Mouse (Mus musculus) hindbrain, embryonic 10.5 days (tissue): ENCODE measurements at regions not wholly inside any gene's neighbourhood (a gene's known extent, or its start where the extent isn't known, plus 50 kb on each side); places are given as distances from the start of the nearest gene placed in this dataset.

Source experiments
- DNase-seq: peaks from one replicate; pipeline ENCODE4 v3.0.0-alpha.2; 2017; ENCODE audit warnings: low spot score
- H3K27ac ChIP-seq: fragments of 300-500 bp; sonication (generic); 2 replicates; pipeline ENCODE4 v1.5.1; 2016; ENCODE audit warnings: mild to moderate bottlenecking, moderate library complexity
- H3K27me3 ChIP-seq: fragments of 300-500 bp; sonication (generic); 2 replicates; pipeline ENCODE4 v1.6.1; 2016; ENCODE audit warnings: mild to moderate bottlenecking; ENCODE audit not compliant: poor library complexity, insufficient read depth, severe bottlenecking
- H3K36me3 ChIP-seq: fragments of 300-500 bp; sonication (generic); 2 replicates; pipeline ENCODE4 v1.6.1; 2016; ENCODE audit warnings: mild to moderate bottlenecking, moderate library complexity
- H3K4me1 ChIP-seq: fragments of 300-500 bp; sonication (generic); replicated peaks from 2 replicates; pipeline ENCODE4 v1.6.1; 2016; ENCODE audit warnings: mild to moderate bottlenecking
- H3K4me3 ChIP-seq: fragments of 300-500 bp; sonication (generic); 2 replicates; pipeline ENCODE4 v1.5.1; 2016; ENCODE audit warnings: mild to moderate bottlenecking, moderate library complexity
- H3K9me3 ChIP-seq: fragments of 300-500 bp; sonication (generic); 2 replicates; pipeline ENCODE4 v1.6.1; 2016; ENCODE audit warnings: mild to moderate bottlenecking, moderate library complexity
- WGBS: fragments of 180-500 bp; shearing (Covaris S2); methylation state at CpG from one replicate; pipeline ENCODE4 v1.1.7; 2016; 5-methylcytosine and 5-hydroxymethylcytosine counted together

DNA sequence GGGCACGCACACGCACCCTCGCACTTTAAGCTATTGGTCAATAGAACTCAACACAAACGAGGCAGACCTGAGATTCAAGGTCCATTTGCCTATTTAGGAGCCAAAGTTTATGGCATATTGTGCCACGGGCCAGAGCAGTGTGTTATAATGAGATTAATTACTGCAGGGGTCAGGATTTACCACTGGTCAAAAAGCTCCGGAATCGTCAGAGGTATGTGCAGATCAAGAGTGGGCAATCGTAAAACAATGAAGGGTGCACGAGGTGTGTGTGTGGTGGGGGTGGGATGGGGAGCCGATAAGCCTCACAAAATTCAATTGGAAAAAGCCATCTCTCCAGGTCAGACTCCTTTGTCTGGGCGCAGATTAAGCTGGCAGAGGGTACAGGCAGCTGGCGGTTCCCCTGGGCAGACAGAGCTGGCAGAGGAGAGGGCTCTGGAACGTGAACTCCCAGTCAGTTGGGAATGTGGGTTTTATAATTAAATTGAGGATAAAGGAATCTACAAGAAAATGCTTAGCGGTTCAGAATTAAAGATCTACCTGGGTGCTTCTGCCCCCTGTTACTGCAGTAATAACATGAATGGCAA lies 97.4 kb upstream of the Itga6 start:
- Histone ChIP-seq H3K4me3 (no peak overlapping the region), H3K27me3 (no peaks in the 10 kb centered on the region), H3K9me3 (no peaks in the 10 kb centered on the region), H3K27ac (no peak overlapping the region), H3K4me1 (peaks cover 30% of the 10 kb centered on the region), H3K36me3 (no peaks in the 10 kb centered on the region)
- DNase-seq, result no peak
- WGBS, result 88% methylated on average over 14 of the region's 14 CpGs

DNA sequence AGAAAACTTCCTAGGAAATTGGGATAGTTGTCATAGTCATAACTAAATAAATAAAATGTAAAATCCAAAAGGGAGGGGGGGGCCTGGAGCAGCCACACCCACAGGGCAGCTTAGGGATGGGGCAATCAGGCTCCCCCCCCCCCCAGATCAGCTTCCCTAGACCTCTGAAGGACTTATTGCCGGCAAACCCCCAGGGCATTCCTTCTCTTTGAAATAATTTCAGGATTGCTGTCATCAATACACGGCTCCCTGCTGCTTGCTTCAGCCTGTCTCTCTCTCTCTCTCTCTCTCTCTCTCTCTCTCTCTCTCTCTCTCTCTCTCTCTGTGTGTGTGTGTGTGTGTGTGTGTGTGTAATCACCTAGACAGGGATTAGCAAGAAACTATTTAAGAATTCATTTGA lies 93.8 kb upstream of the Itga6 start:
- no peak for DNase-seq
- H3K4me3 ChIP-seq, result no peak overlapping the region
- H3K4me1 ChIP-seq, result peaks cover 46% of the 10 kb centered on the region
- H3K9me3 ChIP-seq, result no peaks in the 10 kb centered on the region
- no peaks in the 10 kb centered on the region for H3K36me3 ChIP-seq
- 20% methylated on average over 2 of the region's 2 CpGs for WGBS
- no peaks in the 10 kb centered on the region for H3K27me3 ChIP-seq
- H3K27ac ChIP-seq, result peak overlapping the region; percentile 70

DNA sequence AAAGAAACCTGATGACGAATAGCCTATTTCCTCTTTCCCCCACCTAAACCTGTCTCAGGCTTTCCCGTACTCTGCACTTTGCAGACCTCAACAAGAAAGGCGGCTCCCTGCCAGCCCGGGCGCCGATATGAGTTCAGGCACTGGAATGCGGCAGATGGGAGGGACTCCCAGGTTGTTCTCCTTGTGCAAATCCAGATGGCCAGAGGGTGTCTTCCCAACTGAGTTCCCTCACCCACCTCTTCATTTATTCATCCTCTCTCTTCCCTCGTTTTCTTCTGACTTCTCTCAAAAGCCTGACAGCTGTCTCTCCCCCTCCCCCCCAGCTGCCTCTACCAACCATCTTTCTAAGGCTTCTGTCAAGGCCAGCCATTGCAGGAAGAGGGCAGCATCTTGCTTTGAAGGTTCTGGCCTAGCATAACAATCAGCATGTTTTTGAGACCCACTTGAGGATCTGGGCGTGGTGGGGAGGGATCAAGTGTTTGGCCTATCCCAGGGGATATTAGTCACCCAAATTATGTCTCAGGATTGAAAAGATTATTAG lies 93.1 kb upstream of the Itga6 start:
- Histone ChIP-seq H3K36me3 (no peaks in the 10 kb centered on the region), H3K27ac (peak overlapping the region; percentile 70), H3K9me3 (no peaks in the 10 kb centered on the region), H3K4me3 (peak overlapping the region; percentile 16), H3K27me3 (no peaks in the 10 kb centered on the region), H3K4me1 (peaks cover 47% of the 10 kb centered on the region)
- peak; percentile 65 for DNase-seq
- 17% methylated on average over 9 of the region's 9 CpGs for WGBS

DNA sequence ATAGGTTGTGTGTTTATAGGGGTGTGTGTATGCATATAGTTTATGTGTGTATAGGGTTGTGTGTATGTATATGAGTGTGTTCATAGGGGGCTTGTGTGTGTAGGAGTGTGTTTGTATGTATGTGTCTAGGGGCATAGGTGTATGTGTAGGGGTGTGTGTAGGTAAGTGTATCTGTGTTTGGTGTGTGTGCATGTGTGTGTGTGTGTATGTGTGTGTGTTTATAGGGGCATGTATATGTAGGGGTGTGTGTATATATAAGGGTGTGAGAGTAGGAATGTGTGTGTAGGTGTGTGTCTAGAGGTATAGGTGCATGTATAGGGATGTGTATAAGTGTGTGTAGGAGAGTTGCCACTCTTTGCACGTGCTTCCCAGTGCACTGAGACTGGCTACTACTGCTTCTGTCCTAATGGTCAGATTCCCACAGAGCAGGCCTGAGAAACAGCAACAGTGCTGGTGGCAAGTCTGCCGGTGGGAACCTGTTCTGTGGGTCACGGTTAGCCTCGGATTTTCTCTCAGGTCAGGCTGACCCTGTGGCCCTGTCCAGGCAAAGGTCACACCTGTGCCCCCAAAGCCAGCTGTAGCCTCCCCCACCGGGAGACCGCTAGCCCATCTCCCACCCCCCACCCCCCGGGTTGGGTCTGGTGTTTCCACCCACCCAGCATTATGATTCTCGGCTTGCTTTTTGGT lies 90.5 kb upstream of the Itga6 start:
- no peak overlapping the region for H3K4me3 ChIP-seq

DNA sequence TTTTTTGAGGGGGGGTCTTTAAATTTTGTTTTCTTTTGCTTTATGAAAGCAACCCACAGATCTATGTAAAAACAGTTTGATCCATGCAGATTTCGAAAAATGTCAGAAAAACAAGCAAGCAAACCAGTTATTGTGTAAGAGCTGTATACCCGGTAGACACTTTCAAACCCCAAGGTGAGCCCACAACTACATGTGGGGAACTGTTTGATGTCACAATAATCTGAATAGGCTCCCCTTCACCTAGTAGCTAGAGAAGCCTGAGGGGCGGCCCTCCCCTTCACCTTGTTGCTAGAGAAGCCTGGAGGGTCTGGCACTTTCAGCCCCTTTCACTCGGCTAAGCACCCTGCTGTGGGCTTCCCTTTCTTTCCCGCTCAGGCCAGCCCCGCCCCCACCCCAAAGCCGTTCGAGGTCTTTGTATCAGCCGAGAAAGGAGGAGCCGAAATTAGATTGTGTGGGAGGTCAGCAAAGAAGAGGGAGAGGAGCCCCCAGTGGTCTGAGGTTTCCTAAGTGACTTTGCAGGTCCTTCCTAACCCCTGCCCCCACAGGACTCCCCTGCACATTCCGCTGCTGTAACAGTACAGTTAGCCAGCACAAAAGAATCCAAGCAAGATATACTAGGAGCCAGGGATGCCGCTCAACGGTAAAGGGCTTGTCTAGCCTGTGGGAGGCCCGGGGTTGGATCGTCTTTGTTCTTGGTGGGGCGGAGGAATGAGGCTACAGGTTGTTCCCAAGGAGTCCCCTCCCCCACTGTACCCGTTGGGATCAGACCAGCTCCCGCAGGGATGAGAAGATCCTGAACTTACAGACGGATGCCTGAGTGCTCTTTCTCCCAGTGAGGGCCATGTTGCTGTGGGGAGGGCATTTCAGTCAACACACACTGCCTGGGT lies 89.7 kb upstream of the Itga6 start:
- peak overlapping the region; percentile 46 for H3K4me3 ChIP-seq
- H3K4me1 ChIP-seq, result peaks cover 38% of the 10 kb centered on the region
- H3K27ac ChIP-seq, result peak overlapping the region; percentile 93
- H3K9me3 ChIP-seq, result no peaks in the 10 kb centered on the region
- H3K36me3 ChIP-seq, result no peaks in the 10 kb centered on the region
- peak; percentile 90 for DNase-seq
- H3K27me3 ChIP-seq, result peaks cover 6% of the 10 kb centered on the region; the same call in 1 of the 2 replicates
- WGBS, result under 1% methylated on average over 19 of the region's 19 CpGs

More for the DNA sequence above, 90.5 kb upstream of the Itga6 start:
- H3K4me1 ChIP-seq, result peaks cover 43% of the 10 kb centered on the region
- WGBS, result 7% methylated on average over 8 of the region's 8 CpGs
- H3K27me3 ChIP-seq, result peaks cover 6% of the 10 kb centered on the region; the same call in 1 of the 2 replicates
- H3K36me3 ChIP-seq, result no peaks in the 10 kb centered on the region
- peak overlapping the region; percentile 93 for H3K27ac ChIP-seq
- no peaks in the 10 kb centered on the region for H3K9me3 ChIP-seq
- peak; percentile 34 for DNase-seq

DNA sequence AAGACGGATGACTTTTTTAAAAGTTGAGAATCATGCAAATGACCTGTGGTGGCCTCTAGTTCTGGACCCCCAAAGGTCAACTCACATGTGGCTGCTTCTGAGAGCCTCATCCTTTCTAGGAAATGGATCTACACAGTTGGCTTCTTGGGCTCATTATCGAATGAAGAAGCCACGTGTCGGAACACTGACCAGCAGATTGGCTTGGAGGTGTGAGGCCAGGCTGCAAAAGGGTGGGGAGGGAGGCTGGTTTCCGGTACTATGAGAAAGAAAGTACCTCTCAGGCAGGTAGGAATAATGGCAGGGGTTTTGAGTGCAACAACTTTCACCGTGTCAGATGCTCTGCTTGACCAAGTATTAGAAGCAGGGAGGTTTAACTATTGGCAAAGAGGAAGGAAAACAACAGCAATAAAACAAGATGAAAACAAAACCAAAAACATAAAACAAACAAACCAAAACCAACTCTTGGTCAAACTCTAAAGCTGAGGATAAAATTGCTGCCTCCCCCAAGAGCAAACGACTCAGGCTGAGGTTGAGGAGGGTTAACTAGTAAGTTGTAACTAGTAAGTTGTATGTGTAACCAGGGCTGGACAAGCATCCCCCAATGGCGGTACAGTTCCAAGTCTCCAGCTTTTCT lies 88.7 kb upstream of the Itga6 start:
- WGBS, result 54% methylated on average over 8 of the region's 8 CpGs
- H3K36me3 ChIP-seq, result no peaks in the 10 kb centered on the region
- DNase-seq, result peak; percentile 21
- H3K9me3 ChIP-seq, result no peaks in the 10 kb centered on the region
- H3K4me1 ChIP-seq, result peaks cover 36% of the 10 kb centered on the region
- H3K27ac ChIP-seq, result peak overlapping the region; percentile 93
- peak overlapping the region; percentile 46; the same call in 1 of the 2 replicates for H3K4me3 ChIP-seq
- peaks cover 6% of the 10 kb centered on the region; the same call in 1 of the 2 replicates for H3K27me3 ChIP-seq

DNA sequence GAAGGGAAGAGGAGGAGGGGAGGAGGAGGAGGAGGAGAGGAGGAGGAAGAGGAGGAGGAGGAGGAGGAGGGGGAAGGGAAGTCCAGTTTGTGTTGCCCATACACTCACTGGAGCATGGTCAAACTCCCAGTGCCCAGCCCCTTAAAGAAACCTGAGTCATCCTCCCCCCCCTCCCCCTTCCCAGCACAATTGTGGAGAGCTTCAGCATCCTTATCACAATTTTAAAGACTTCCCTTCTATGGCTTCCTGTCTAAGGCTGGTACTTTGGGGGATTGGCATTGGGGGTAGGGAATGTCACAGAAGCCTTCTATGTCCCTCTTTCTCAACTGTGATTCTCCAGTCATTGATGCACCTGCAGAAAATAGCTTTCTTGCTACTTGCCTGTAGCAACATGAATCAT lies 84.0 kb upstream of the Itga6 start:
- Histone ChIP-seq H3K9me3 (no peaks in the 10 kb centered on the region), H3K4me1 (peaks cover 3% of the 10 kb centered on the region), H3K36me3 (no peaks in the 10 kb centered on the region), H3K27ac (no peak overlapping the region), H3K4me3 (no peak overlapping the region), H3K27me3 (peaks cover 6% of the 10 kb centered on the region; the same call in 1 of the 2 replicates)
- no peak for DNase-seq

DNA sequence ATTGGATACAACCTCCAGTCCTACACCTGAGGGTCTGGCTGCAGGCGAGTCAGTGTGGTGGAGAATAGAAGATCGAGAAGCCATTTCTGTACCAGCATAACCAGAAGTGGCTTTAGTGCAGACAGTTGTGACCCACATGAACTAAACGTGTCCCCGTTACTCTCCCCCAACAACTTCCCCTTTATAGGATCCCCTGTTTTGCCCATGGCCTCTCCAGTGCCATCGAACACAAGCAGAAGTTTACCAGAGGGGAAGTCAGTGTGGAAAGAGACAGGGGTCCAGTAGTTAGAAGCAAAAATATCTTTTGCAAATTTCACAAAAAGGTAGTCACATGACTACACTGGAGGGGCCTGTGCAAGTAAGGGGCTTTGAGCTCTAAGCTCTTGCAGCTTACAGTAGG lies 83.4 kb upstream of the Itga6 start:
- DNase-seq, result no peak
- Histone ChIP-seq H3K9me3 (no peaks in the 10 kb centered on the region), H3K36me3 (no peaks in the 10 kb centered on the region), H3K27ac (no peak overlapping the region), H3K4me1 (no peaks in the 10 kb centered on the region; the same call in 1 of the 2 replicates), H3K4me3 (no peak overlapping the region), H3K27me3 (peaks cover 6% of the 10 kb centered on the region; the same call in 1 of the 2 replicates)
- 94% methylated on average over 5 of the region's 5 CpGs for WGBS

DNA sequence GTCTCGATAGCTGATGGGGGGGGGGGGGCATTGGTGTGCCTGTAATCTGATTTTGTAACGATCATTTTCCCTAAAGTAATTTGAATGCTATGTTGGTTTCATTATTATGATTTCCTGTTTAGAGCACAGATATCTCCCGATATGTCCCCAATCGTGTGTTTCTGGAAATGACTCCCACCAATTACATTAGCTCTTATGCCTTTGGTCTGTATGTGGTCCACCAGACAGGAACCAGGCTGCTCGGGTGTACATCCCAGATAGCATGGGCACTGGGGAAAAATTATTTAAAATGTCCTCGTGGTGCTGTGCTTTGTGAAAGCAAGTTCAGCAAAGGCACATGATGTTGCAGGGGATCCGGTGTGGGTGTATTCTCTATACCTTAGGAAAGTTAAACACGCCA lies 82.0 kb upstream of the Itga6 start:
- Histone ChIP-seq H3K9me3 (no peaks in the 10 kb centered on the region), H3K27me3 (peaks cover 6% of the 10 kb centered on the region; the same call in 1 of the 2 replicates), H3K4me3 (no peak overlapping the region), H3K27ac (no peak overlapping the region), H3K4me1 (no peaks in the 10 kb centered on the region; the same call in 1 of the 2 replicates), H3K36me3 (no peaks in the 10 kb centered on the region)
- 90% methylated on average over 8 of the region's 8 CpGs for WGBS
- no peak for DNase-seq

DNA sequence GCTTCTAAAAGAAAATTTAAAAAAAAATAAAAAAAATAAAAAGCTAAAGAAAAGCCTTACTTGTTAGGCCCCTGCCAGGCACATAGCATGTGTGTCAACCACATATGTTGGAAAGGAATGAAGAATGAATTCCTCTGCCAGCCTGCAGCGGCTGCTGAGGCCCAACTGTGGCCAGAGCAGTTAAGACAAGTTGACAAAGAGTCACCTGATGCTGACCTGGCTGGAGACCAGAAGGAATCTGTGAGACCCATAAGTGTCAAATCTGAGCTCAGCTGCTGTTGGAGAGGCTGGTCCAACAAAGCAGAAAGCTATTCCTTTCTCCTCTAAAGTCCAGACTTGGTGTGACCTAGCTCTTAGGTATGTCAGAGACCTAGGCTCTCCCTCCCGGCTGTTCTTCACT lies 78.5 kb upstream of the Itga6 start:
- H3K27ac ChIP-seq, result no peak overlapping the region
- no peaks in the 10 kb centered on the region for H3K36me3 ChIP-seq
- DNase-seq, result no peak
- no peaks in the 10 kb centered on the region for H3K27me3 ChIP-seq
- no peak overlapping the region for H3K4me3 ChIP-seq
- H3K4me1 ChIP-seq, result no peaks in the 10 kb centered on the region
- no peaks in the 10 kb centered on the region for H3K9me3 ChIP-seq
- 88% methylated on average over 2 of the region's 2 CpGs for WGBS

DNA sequence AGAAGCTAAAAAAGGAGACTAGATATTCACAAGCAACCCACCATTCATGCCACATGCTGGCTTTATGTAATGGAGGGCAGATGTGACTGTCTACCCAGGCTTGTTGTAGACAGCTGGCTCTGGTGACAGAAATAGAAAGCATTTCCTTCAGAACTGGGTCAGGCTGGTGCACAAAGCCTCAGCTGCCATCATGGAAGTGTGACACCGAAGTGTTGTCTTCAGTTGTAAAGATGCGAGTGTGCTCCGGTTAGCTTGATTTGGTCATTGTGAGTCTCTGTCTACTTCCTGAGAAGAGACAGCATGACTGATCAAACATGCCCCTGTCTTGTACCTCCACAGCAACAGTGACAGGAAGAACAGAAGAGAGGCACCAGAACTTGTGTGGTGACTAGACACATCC lies 77.7 kb upstream of the Itga6 start:
- H3K27ac ChIP-seq, result no peak overlapping the region
- DNase-seq, result no peak
- 93% methylated on average over 3 of the region's 3 CpGs for WGBS
- no peaks in the 10 kb centered on the region for H3K9me3 ChIP-seq
- peaks cover 1% of the 10 kb centered on the region; the same call in 1 of the 2 replicates for H3K4me1 ChIP-seq
- no peaks in the 10 kb centered on the region for H3K27me3 ChIP-seq
- no peak overlapping the region for H3K4me3 ChIP-seq
- no peaks in the 10 kb centered on the region for H3K36me3 ChIP-seq

DNA sequence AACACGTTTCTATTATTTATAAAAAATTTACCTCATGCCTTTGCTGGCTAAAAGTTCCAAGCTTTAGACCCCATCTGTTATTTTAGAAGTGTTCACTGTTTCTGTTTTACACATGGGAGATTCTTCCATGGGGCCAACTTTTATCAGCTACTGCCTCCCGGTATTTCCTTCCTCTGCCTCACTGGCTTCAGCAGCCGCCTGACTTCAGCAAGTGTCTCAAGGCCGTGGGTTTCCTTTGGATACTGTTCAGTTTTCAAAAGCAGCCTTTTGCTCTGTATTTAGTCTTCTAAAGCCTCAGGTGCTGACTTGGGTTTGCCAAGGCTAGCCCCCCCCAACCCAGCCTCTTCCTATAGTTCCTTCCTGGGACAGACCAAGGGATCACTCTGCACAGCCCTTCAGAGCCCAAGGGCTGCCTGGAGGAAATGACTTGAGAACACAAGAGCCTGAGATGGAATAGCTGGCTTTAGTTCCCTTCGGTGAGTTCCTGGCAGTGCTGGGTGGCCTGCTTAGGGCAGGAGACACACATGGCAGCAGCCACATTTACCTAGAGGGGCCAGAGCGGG lies 75.1 kb upstream of the Itga6 start:
- Histone ChIP-seq H3K36me3 (no peaks in the 10 kb centered on the region), H3K4me1 (peaks cover 17% of the 10 kb centered on the region), H3K9me3 (no peaks in the 10 kb centered on the region), H3K27ac (0 out of 2 replicates have a peak overlapping the region, but pooled peaks have one; percentile 9), H3K4me3 (no peak overlapping the region), H3K27me3 (no peaks in the 10 kb centered on the region)
- DNase-seq, result no peak
- 89% methylated on average over 6 of the region's 6 CpGs for WGBS
